Mouse (Mus musculus): ENCODE measurements at regions not wholly inside any gene's neighbourhood (a gene's known extent, or its start where the extent isn't known, plus 50 kb on each side); places are given as distances from the start of the nearest gene placed in this dataset.

- no peak overlapping the region for H3K27ac ChIP-seq (ENCODE audit: low read depth)
- ATAC-seq (no peak), DNase-seq (no peak)
- no peak overlapping the region for H3K4me2 ChIP-seq (ENCODE audit: low read depth, low read length)
- TF ChIP-seq CTCF (IDR thresholded peaks at IDR 0.05; ENCODE audit: low read depth) (no peak), EP300 (IDR thresholded peaks at IDR 0.05; ENCODE audit: low read depth) (no peak)
- H3K4me1 ChIP-seq (ENCODE audit: insufficient read depth): peaks cover 4% of the 10 kb centered on the region
- no peaks in the 10 kb centered on the region for H3K9me3 ChIP-seq (ENCODE audit: low read length)
- H3K27me3 ChIP-seq (ENCODE audit: insufficient read depth, low read length): no peaks in the 10 kb centered on the region
- 62% methylated on average over 3 of the region's 3 CpGs for WGBS (ENCODE audit: insufficient replicate concordance)
- no peaks in the 10 kb centered on the region for H3K36me3 ChIP-seq (replicated peaks; ENCODE audit: insufficient read depth, low read length)
- H3K9ac ChIP-seq (replicated peaks): no peak overlapping the region
- H3K4me3 ChIP-seq (ENCODE audit: low read depth, low read length): no peak overlapping the region
These were observed 103.5 kb upstream of the Ado start for GRCm38 (mm10) chr10:67652300-67652699.

GRCm38 (mm10) chr10:67651386-67651785 lies 102.6 kb upstream of the Ado start:
- Histone ChIP-seq H3K4me1 (ENCODE audit: insufficient read depth) (peaks cover 11% of the 10 kb centered on the region), H3K36me3 (replicated peaks; ENCODE audit: insufficient read depth, low read length) (no peaks in the 10 kb centered on the region)

GRCm38 (mm10) chr10:67647777-67648727 lies 99.3 kb upstream of the Ado start:
- 20% methylated on average over 20 of the region's 20 CpGs for WGBS (ENCODE audit: insufficient replicate concordance)
- Histone ChIP-seq H3K9me3 (ENCODE audit: low read length) (no peaks in the 10 kb centered on the region), H3K9ac (replicated peaks) (0 out of 2 replicates have a peak overlapping the region, but pooled peaks have one; percentile 13), H3K27ac (ENCODE audit: low read depth) (no peak overlapping the region), H3K4me2 (ENCODE audit: low read depth, low read length) (peak overlapping the region; percentile 74), H3K36me3 (replicated peaks; ENCODE audit: insufficient read depth, low read length) (no peaks in the 10 kb centered on the region), H3K27me3 (ENCODE audit: insufficient read depth, low read length) (no peaks in the 10 kb centered on the region), H3K4me3 (ENCODE audit: low read depth, low read length) (peak overlapping the region; percentile 21), H3K4me1 (ENCODE audit: insufficient read depth) (peaks cover 19% of the 10 kb centered on the region)
- ATAC-seq: no peak
- TF ChIP-seq EP300 (IDR thresholded peaks at IDR 0.05; ENCODE audit: low read depth) (no peak), CTCF (IDR thresholded peaks at IDR 0.05; ENCODE audit: low read depth) (no peak)
- peak; percentile 21 for DNase-seq

More at GRCm38 (mm10) chr10:67651386-67651785, 102.6 kb upstream of the Ado start:
- 63% methylated on average over 2 of the region's 2 CpGs for WGBS (ENCODE audit: insufficient replicate concordance)
- DNase-seq (no peak), ATAC-seq (no peak)
- Histone ChIP-seq H3K27me3 (ENCODE audit: insufficient read depth, low read length) (no peaks in the 10 kb centered on the region), H3K27ac (ENCODE audit: low read depth) (no peak overlapping the region), H3K9me3 (ENCODE audit: low read length) (no peaks in the 10 kb centered on the region), H3K4me2 (ENCODE audit: low read depth, low read length) (no peak overlapping the region), H3K9ac (replicated peaks) (no peak overlapping the region), H3K4me3 (ENCODE audit: low read depth, low read length) (no peak overlapping the region)
- TF ChIP-seq CTCF (IDR thresholded peaks at IDR 0.05; ENCODE audit: low read depth) (no peak), EP300 (IDR thresholded peaks at IDR 0.05; ENCODE audit: low read depth) (no peak)

- no peak for DNase-seq
- Histone ChIP-seq H3K27ac (ENCODE audit: low read depth) (no peak overlapping the region), H3K27me3 (ENCODE audit: insufficient read depth, low read length) (no peaks in the 10 kb centered on the region), H3K9ac (replicated peaks) (no peak overlapping the region), H3K4me3 (ENCODE audit: low read depth, low read length) (peak overlapping the region; percentile 21), H3K4me2 (ENCODE audit: low read depth, low read length) (peak overlapping the region; percentile 74), H3K36me3 (replicated peaks; ENCODE audit: insufficient read depth, low read length) (no peaks in the 10 kb centered on the region), H3K9me3 (ENCODE audit: low read length) (no peaks in the 10 kb centered on the region), H3K4me1 (ENCODE audit: insufficient read depth) (peaks cover 19% of the 10 kb centered on the region)
- ATAC-seq: no peak
- no peak for TF ChIP-seq CTCF (IDR thresholded peaks at IDR 0.05; ENCODE audit: low read depth)
- no peak for TF ChIP-seq EP300 (IDR thresholded peaks at IDR 0.05; ENCODE audit: low read depth)
- 19% methylated on average over 14 of the region's 14 CpGs for WGBS (ENCODE audit: insufficient replicate concordance)
These were observed 98.2 kb upstream of the Ado start for GRCm38 (mm10) chr10:67646659-67647559.

- no peaks in the 10 kb centered on the region for H3K27me3 ChIP-seq (ENCODE audit: insufficient read depth, low read length)
- no peak overlapping the region for H3K4me3 ChIP-seq (ENCODE audit: low read depth, low read length)
- H3K9me3 ChIP-seq (ENCODE audit: low read length): no peaks in the 10 kb centered on the region
- TF ChIP-seq CTCF (IDR thresholded peaks at IDR 0.05; ENCODE audit: low read depth) (no peak), EP300 (IDR thresholded peaks at IDR 0.05; ENCODE audit: low read depth) (no peak)
- ATAC-seq: no peak
- H3K36me3 ChIP-seq (replicated peaks; ENCODE audit: insufficient read depth, low read length): no peaks in the 10 kb centered on the region
- WGBS (ENCODE audit: insufficient replicate concordance): 64% methylated on average over 3 of the region's 3 CpGs
- H3K4me2 ChIP-seq (ENCODE audit: low read depth, low read length): no peak overlapping the region
- H3K9ac ChIP-seq (replicated peaks): no peak overlapping the region
- no peak for DNase-seq
- peaks cover 19% of the 10 kb centered on the region for H3K4me1 ChIP-seq (ENCODE audit: insufficient read depth)
- H3K27ac ChIP-seq (ENCODE audit: low read depth): 0 out of 2 replicates have a peak overlapping the region, but pooled peaks have one; percentile 5
These were observed 97.1 kb upstream of the Ado start for GRCm38 (mm10) chr10:67645821-67646220.

GRCm38 (mm10) chr10:67644280-67644679 lies 95.5 kb upstream of the Ado start:
- ATAC-seq (peak; percentile 31; the same call in 1 of the 2 replicates), DNase-seq (peak; percentile 18)
- WGBS (ENCODE audit: insufficient replicate concordance): 7% methylated on average over 1 of the region's 1 CpGs
- Histone ChIP-seq H3K9ac (replicated peaks) (no peak overlapping the region), H3K27ac (ENCODE audit: low read depth) (peak overlapping the region; percentile 71), H3K4me1 (ENCODE audit: insufficient read depth) (peaks cover 19% of the 10 kb centered on the region), H3K9me3 (ENCODE audit: low read length) (no peaks in the 10 kb centered on the region), H3K4me3 (ENCODE audit: low read depth, low read length) (no peak overlapping the region), H3K4me2 (ENCODE audit: low read depth, low read length) (0 out of 2 replicates have a peak overlapping the region, but pooled peaks have one; percentile 9), H3K36me3 (replicated peaks; ENCODE audit: insufficient read depth, low read length) (no peaks in the 10 kb centered on the region), H3K27me3 (ENCODE audit: insufficient read depth, low read length) (no peaks in the 10 kb centered on the region)
- TF ChIP-seq CTCF (IDR thresholded peaks at IDR 0.05; ENCODE audit: low read depth): no peak
- TF ChIP-seq EP300 (IDR thresholded peaks at IDR 0.05; ENCODE audit: low read depth): 0 out of 2 replicates have a peak, but pooled peaks have one; percentile 36
